Mouse (Mus musculus) kidney, embryonic 15.5 days (tissue): ENCODE data around the gene Nt5c2. TPM values are rescaled to one million over a fixed set of nuclear protein-coding genes. Genes with fewer than 3 reads are reported as not detected.

Experiments used
- ATAC-seq: fragments of 200-750 bp; cut with Nextera tagmentation; replicated peaks from 2 replicates; pipeline ENCODE4 v1.8.0; 2017; ENCODE audit warnings: moderate TSS enrichment; ENCODE audit not compliant: low FRiP score
- H3K27ac ChIP-seq: fragments of 300-500 bp; sonication (generic); 2 replicates; pipeline ENCODE4 v1.5.1; 2015; ENCODE audit warnings: mild to moderate bottlenecking, inconsistent platforms
- H3K27me3 ChIP-seq: fragments of 300-500 bp; sonication (generic); 2 replicates; pipeline ENCODE4 v1.6.1; 2015; ENCODE audit warnings: inconsistent platforms
- H3K36me3 ChIP-seq: fragments of 300-500 bp; sonication (generic); 2 replicates; pipeline ENCODE4 v1.6.1; 2015; ENCODE audit warnings: inconsistent platforms
- H3K4me1 ChIP-seq: fragments of 300-500 bp; sonication (generic); 2 replicates; pipeline ENCODE4 v1.6.1; 2015; ENCODE audit warnings: inconsistent platforms
- H3K4me2 ChIP-seq: fragments of 300-500 bp; sonication (generic); 2 replicates; pipeline ENCODE4 v1.6.1; 2015; ENCODE audit warnings: moderate library complexity, mild to moderate bottlenecking, inconsistent platforms
- H3K4me3 ChIP-seq: fragments of 300-500 bp; sonication (generic); replicated peaks from 2 replicates; pipeline ENCODE4 v1.5.1; 2015; ENCODE audit warnings: mild to moderate bottlenecking, inconsistent platforms
- H3K9ac ChIP-seq: fragments of 300-500 bp; sonication (generic); 2 replicates; pipeline ENCODE4 v1.6.1; 2015; ENCODE audit warnings: mild to moderate bottlenecking, inconsistent platforms
- H3K9me3 ChIP-seq: fragments of 300-500 bp; sonication (generic); replicated peaks from 2 replicates; pipeline ENCODE4 v1.6.1; 2016; ENCODE audit warnings: inconsistent platforms
- WGBS: fragments of 180-500 bp; shearing (Covaris S2); methylation state at CpG from one replicate; pipeline ENCODE4 v1.1.7; 2015; ENCODE audit warnings: mixed read lengths; 5-methylcytosine and 5-hydroxymethylcytosine counted together
- polyA plus RNA-seq: library from polyadenylated mRNA; unstranded; fragments of >200 nt; fragmentation: Nextera tagmentation; extraction: Ambion mirVana; gene quantifications from 2 replicates; pipeline ENCODE4 v1.2.1, GENCODE M21; 2015

Gene Nt5c2
- polyA plus RNA-seq, 1 experiment from 2014 or later, result 79.6 TPM

- peak overlapping the region; percentile 96; the same call in 1 of the 2 replicates for H3K27ac ChIP-seq
- 71% methylated on average over 13 of the region's 13 CpGs for WGBS
- no peaks in the 10 kb centered on the region for H3K27me3 ChIP-seq
- H3K4me3 ChIP-seq, result peak overlapping the region; percentile 86
- peak overlapping the region; percentile 66 for H3K4me2 ChIP-seq
- peaks cover 3% of the 10 kb centered on the region for H3K36me3 ChIP-seq
- H3K9me3 ChIP-seq, result no peaks in the 10 kb centered on the region
- peaks cover 31% of the 10 kb centered on the region for H3K4me1 ChIP-seq
- ATAC-seq, result no peak
- peak overlapping the region; percentile 93 for H3K9ac ChIP-seq
Observed at GRCm38 (mm10) chr19:46960101-46961046, 54.6 kb downstream of the Nt5c2 start.

DNA sequence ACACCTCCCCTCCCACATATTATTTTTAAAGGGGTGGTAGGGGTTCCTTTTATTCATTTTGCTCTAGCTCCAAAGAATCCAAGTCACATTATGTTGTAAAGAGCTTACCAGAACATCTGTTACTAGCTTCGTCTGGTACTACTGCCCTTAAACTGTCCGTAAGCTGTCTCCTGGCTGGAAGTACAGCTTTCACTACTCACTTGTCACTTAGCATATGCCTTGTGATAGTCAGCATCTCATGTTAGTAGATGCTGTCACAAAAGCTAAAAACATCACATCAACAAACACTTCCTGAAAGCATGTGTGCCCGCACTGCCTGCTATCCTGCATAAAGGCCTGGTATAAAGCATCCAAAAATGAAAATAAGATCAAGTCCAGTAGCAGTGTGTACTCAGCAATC lies 55.4 kb downstream of the Nt5c2 start:
- ATAC-seq, result no peak
- 91% methylated on average over 3 of the region's 3 CpGs for whole genome bisulfite sequencing
- H3K4me1 ChIP-seq, result peaks cover 31% of the 10 kb centered on the region
- H3K9me3 ChIP-seq, result no peaks in the 10 kb centered on the region
- H3K36me3 ChIP-seq, result peaks cover 9% of the 10 kb centered on the region
- no peaks in the 10 kb centered on the region for H3K27me3 ChIP-seq
- no peak overlapping the region for H3K4me2 ChIP-seq
- no peak overlapping the region for H3K4me3 ChIP-seq
- no peak overlapping the region for H3K9ac ChIP-seq
- no peak overlapping the region for H3K27ac ChIP-seq

DNA sequence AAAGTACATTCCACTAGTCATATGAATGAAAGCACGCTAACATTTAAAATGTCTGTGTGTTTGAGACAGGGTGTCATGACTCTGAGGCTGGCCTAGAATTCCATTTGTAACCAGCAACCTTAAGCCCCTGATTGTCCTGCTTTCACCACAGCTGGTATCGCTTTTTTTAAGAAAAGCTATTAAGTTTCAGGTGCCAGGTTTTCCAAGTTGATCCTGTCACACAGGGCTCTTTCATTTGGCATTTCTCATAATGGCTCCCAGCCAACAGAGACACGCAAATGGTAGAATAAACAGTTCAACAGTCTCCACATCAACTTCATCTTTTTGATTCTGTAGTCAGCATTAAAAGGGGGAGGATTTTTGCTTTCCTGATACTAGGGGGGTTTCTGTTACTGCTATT lies 56.4 kb downstream of the Nt5c2 start:
- Histone ChIP-seq H3K4me1 (peaks cover 29% of the 10 kb centered on the region), H3K4me2 (no peak overlapping the region), H3K27me3 (no peaks in the 10 kb centered on the region), H3K27ac (no peak overlapping the region), H3K4me3 (no peak overlapping the region), H3K9me3 (no peaks in the 10 kb centered on the region), H3K9ac (no peak overlapping the region), H3K36me3 (peaks cover 9% of the 10 kb centered on the region)
- no peak for ATAC-seq
- WGBS, result 67% methylated on average over 3 of the region's 3 CpGs

DNA sequence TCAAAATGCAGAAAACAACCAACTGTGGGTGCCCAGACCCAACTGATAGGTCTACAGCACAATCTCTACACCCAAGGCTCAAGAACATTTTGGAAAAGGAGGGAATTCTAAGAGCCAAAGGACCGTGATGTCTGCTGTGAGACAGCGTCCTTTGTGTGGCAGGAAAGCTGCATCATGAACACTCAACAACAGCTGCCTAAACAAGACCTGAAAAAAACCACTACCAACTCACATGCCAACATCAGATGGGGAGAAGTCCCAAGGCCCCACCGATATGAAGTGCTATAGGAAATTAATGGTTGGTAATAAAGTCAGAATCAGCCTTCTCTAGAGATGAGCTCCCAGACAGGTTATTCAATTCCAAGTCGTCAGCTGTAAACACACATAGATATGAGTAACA lies 57.0 kb downstream of the Nt5c2 start:
- ATAC-seq, result no peak
- peaks cover 23% of the 10 kb centered on the region for H3K4me1 ChIP-seq
- H3K9me3 ChIP-seq, result no peaks in the 10 kb centered on the region
- 82% methylated on average over 4 of the region's 4 CpGs for WGBS
- H3K4me3 ChIP-seq, result no peak overlapping the region
- H3K9ac ChIP-seq, result no peak overlapping the region
- H3K36me3 ChIP-seq, result peaks cover 10% of the 10 kb centered on the region
- no peak overlapping the region for H3K4me2 ChIP-seq
- H3K27ac ChIP-seq, result no peak overlapping the region
- no peaks in the 10 kb centered on the region for H3K27me3 ChIP-seq

DNA sequence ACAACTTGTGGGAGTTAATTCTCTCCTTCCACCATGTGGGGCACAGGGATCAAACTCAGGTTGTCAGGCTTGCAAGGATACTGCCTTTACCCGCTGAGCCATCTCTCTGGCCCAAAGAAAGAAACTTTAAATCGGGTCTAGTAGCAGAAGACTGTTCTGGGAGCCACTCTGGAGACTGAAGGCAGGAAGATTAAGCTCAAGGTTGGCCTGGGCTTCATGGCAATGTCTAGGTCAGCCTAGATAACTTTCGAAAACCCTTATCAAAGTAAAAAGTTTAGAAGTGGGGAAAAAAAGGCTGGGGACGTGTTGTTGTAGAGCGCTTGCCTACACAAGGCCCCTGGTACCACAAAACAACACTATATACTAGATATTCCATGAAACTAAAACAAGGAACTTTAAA lies 58.0 kb downstream of the Nt5c2 start:
- ATAC-seq, result no peak
- H3K9ac ChIP-seq, result no peak overlapping the region
- whole genome bisulfite sequencing, result 88% methylated on average over 5 of the region's 5 CpGs
- peaks cover 11% of the 10 kb centered on the region for H3K36me3 ChIP-seq
- no peaks in the 10 kb centered on the region for H3K9me3 ChIP-seq
- no peaks in the 10 kb centered on the region for H3K27me3 ChIP-seq
- no peak overlapping the region for H3K4me3 ChIP-seq
- no peak overlapping the region for H3K27ac ChIP-seq
- no peak overlapping the region for H3K4me2 ChIP-seq
- peaks cover 18% of the 10 kb centered on the region for H3K4me1 ChIP-seq

- Histone ChIP-seq H3K9ac (no peak overlapping the region), H3K36me3 (peaks cover 11% of the 10 kb centered on the region), H3K27me3 (no peaks in the 10 kb centered on the region), H3K9me3 (no peaks in the 10 kb centered on the region), H3K27ac (no peak overlapping the region), H3K4me2 (no peak overlapping the region), H3K4me1 (peaks cover 18% of the 10 kb centered on the region), H3K4me3 (no peak overlapping the region)
- ATAC-seq, result no peak
- WGBS, result 75% methylated on average over 2 of the region's 2 CpGs
Observed at GRCm38 (mm10) chr19:46956410-46956809, 58.5 kb downstream of the Nt5c2 start.

DNA sequence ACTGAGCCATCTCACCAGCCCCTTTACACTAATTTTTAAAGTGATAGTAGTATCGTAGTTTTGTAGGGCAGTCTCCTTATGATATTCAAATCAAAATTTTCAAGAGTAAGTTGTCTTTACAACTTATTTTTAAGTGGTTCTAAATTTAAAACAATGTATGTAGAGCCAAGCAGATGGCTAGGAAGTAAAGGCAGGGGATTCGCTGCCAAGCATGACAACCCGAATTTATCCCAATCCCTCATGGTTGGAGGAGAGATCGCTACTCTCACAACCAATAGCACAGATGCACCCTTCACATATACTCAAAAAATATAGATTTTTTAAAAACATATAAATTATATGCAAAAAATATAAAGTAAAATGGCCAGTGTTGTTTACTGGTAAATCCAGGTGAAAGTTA lies 59.3 kb downstream of the Nt5c2 start:
- ATAC-seq, result no peak
- H3K4me1 ChIP-seq, result peaks cover 13% of the 10 kb centered on the region
- 97% methylated on average over 4 of the region's 4 CpGs for WGBS
- no peak overlapping the region for H3K4me2 ChIP-seq
- H3K9me3 ChIP-seq, result no peaks in the 10 kb centered on the region
- no peak overlapping the region for H3K9ac ChIP-seq
- H3K27me3 ChIP-seq, result no peaks in the 10 kb centered on the region
- H3K36me3 ChIP-seq, result peaks cover 14% of the 10 kb centered on the region
- no peak overlapping the region for H3K27ac ChIP-seq
- H3K4me3 ChIP-seq, result no peak overlapping the region

DNA sequence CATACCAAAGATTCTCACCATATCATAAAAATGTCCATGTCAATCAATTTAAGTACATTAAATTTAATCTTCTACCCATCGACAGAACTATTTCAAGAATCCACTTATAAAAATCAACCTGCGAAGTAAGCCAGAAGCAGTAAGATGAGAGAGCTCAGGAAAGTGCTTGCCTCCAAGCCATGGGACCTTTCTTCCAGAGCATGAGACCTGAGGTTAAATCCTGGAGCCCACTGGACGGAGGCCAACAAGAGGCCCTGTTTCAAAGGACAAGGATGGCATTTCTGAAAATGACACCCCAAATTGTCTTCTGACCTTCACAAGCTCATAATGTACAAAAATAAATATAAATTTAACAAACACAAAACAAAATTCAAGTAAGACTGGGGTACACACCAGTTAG lies 61.4 kb downstream of the Nt5c2 start:
- H3K9me3 ChIP-seq, result no peaks in the 10 kb centered on the region
- ATAC-seq, result no peak
- no peak overlapping the region for H3K4me2 ChIP-seq
- H3K9ac ChIP-seq, result no peak overlapping the region
- 82% methylated on average over 3 of the region's 3 CpGs for WGBS
- no peaks in the 10 kb centered on the region for H3K27me3 ChIP-seq
- H3K36me3 ChIP-seq, result peaks cover 33% of the 10 kb centered on the region
- H3K4me1 ChIP-seq, result no peaks in the 10 kb centered on the region; the same call in 1 of the 2 replicates
- no peak overlapping the region for H3K27ac ChIP-seq
- no peak overlapping the region for H3K4me3 ChIP-seq

DNA sequence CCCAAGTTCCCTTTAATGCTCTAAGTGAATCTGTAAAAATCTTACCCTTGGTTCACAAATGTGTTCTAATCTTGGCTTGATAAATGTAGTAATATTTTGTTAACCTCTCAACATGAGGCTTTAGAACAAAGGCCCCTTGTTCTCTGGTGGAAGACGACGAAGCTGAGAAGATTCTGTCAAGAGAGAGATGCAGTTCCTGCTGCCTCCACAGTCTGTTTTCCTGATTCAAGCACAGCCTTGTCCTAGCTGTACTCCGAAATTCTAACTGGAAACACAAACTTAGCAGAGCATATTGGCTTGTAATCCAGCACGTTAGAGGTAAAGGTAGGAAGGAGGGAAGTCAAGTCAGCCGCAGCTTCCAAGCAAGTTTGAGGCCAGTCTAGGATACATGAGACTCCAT lies 62.0 kb downstream of the Nt5c2 start:
- Histone ChIP-seq H3K9ac (no peak overlapping the region), H3K4me1 (no peaks in the 10 kb centered on the region; the same call in 1 of the 2 replicates), H3K4me2 (no peak overlapping the region), H3K27ac (no peak overlapping the region), H3K36me3 (peaks cover 35% of the 10 kb centered on the region), H3K9me3 (no peaks in the 10 kb centered on the region), H3K4me3 (no peak overlapping the region), H3K27me3 (no peaks in the 10 kb centered on the region)
- WGBS, result 73% methylated on average over 5 of the region's 5 CpGs
- ATAC-seq, result no peak

DNA sequence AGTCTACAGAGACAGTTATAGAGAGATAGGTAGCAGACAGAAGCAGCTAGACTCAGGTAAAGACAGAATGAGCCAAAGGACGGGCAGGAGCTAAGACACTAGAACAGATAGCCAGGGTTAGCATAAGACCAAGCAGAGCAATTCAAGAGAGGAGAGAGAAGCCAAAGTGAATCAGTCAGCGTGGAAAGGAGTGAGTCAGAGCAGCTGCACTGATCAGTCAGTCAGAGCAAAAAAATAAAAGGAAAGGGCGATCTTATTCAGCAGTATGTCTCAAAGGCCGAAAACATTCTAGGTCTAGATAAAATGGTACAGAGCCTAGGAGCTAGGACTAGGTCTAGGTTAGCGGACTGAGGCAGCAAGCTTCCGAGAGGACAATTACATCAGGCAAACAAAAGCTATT lies 70.6 kb downstream of the Nt5c2 start:
- H3K4me2 ChIP-seq, result no peak overlapping the region
- no peaks in the 10 kb centered on the region for H3K9me3 ChIP-seq
- WGBS, result 91% methylated on average over 6 of the region's 6 CpGs
- H3K9ac ChIP-seq, result no peak overlapping the region
- no peak overlapping the region for H3K27ac ChIP-seq
- H3K4me1 ChIP-seq, result no peaks in the 10 kb centered on the region
- no peak for ATAC-seq
- no peaks in the 10 kb centered on the region for H3K27me3 ChIP-seq
- peaks cover 29% of the 10 kb centered on the region for H3K36me3 ChIP-seq
- no peak overlapping the region for H3K4me3 ChIP-seq

- Histone ChIP-seq H3K27ac (peak overlapping the region; percentile 73), H3K4me2 (no peak overlapping the region), H3K9me3 (no peaks in the 10 kb centered on the region), H3K36me3 (peaks cover 7% of the 10 kb centered on the region; the same call in 1 of the 2 replicates), H3K9ac (no peak overlapping the region), H3K4me1 (peaks cover 14% of the 10 kb centered on the region), H3K4me3 (no peak overlapping the region), H3K27me3 (no peaks in the 10 kb centered on the region)
- WGBS, result 51% methylated on average over 6 of the region's 6 CpGs
- ATAC-seq, result no peak
Observed at GRCm38 (mm10) chr19:46937173-46937572, 77.8 kb downstream of the Nt5c2 start.

DNA sequence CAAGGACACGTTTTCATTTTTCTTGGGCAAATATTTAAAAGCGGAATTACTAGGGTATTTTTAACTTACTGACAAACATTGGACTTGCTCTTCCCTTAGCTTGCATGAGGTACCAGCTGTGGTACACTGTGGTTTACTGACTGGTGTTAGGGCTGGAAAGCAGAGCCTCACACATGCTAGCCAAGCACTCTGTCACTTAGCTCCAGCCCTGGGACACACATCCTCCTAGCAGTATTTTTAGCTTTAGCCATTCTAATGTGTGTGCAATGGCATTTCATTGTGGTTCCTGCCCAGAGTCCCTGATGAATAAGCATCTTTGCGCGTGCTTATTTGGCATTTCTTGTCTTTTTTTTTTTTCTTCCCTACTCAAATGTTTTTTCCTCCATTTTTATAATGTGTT lies 80.9 kb downstream of the Nt5c2 start:
- peaks cover 23% of the 10 kb centered on the region for H3K4me1 ChIP-seq
- H3K9me3 ChIP-seq, result no peaks in the 10 kb centered on the region
- H3K4me2 ChIP-seq, result no peak overlapping the region
- no peak for ATAC-seq
- no peaks in the 10 kb centered on the region for H3K27me3 ChIP-seq
- no peak overlapping the region for H3K27ac ChIP-seq
- H3K9ac ChIP-seq, result no peak overlapping the region
- 88% methylated on average over 4 of the region's 4 CpGs for WGBS
- no peak overlapping the region for H3K4me3 ChIP-seq
- no peaks in the 10 kb centered on the region for H3K36me3 ChIP-seq
